Mouse (Mus musculus) midbrain, postnatal 0 days (tissue): ENCODE data around the gene Cmtr1. TPM values are rescaled to one million over a fixed set of nuclear protein-coding genes. Genes with fewer than 3 reads are reported as not detected.

Experiments used
- ATAC-seq: fragments of 200-750 bp; cut with Nextera tagmentation; 2 replicates; pipeline ENCODE4 v1.8.0; 2017; ENCODE audit warnings: moderate number of reproducible peaks, mild to moderate bottlenecking, moderate TSS enrichment, moderate library complexity; ENCODE audit not compliant: low FRiP score
- DNase-seq: peaks from one replicate; pipeline ENCODE4 v3.0.0-alpha.2; 2015; ENCODE audit warnings: low spot score
- H3K27ac ChIP-seq: fragments of 300-500 bp; sonication (generic); 2 replicates; pipeline ENCODE4 v1.5.1; 2014; ENCODE audit warnings: low read depth, mild to moderate bottlenecking, low read length, mixed read lengths
- H3K27me3 ChIP-seq: fragments of 300-500 bp; sonication (generic); 2 replicates; pipeline ENCODE4 v1.6.1; 2014; ENCODE audit warnings: low read length, control low read depth, mixed read lengths; ENCODE audit not compliant: insufficient read depth
- H3K36me3 ChIP-seq: fragments of 300-500 bp; sonication (generic); 2 replicates; pipeline ENCODE4 v1.6.1; 2014; ENCODE audit warnings: low read length, control low read depth, mixed read lengths; ENCODE audit not compliant: insufficient read depth
- H3K4me1 ChIP-seq: fragments of 300-500 bp; sonication (generic); 2 replicates; pipeline ENCODE4 v1.6.1; 2014; ENCODE audit warnings: mild to moderate bottlenecking, control low read depth, antibody characterized with exemption, low read length, mixed read lengths; ENCODE audit not compliant: insufficient read depth
- H3K4me2 ChIP-seq: fragments of 300-500 bp; sonication (generic); 2 replicates; pipeline ENCODE4 v1.6.1; 2014; ENCODE audit warnings: low read depth, mild to moderate bottlenecking, low read length, mixed read lengths; ENCODE audit not compliant: poor library complexity, severe bottlenecking
- H3K4me3 ChIP-seq: fragments of 300-500 bp; sonication (generic); 2 replicates; pipeline ENCODE4 v1.5.1; 2014; ENCODE audit warnings: low read depth, mild to moderate bottlenecking, low read length, moderate library complexity
- H3K9ac ChIP-seq: fragments of 300-500 bp; sonication (generic); replicated peaks from 2 replicates; pipeline ENCODE4 v1.6.1; 2014; ENCODE audit warnings: mild to moderate bottlenecking, low read length, moderate library complexity, mixed read lengths; ENCODE audit not compliant: poor library complexity, severe bottlenecking
- H3K9me3 ChIP-seq: fragments of 300-500 bp; sonication (generic); 2 replicates; pipeline ENCODE4 v1.6.1; 2016; ENCODE audit warnings: low read length, control low read depth
- CTCF ChIP-seq: IDR thresholded peaks from 2 replicates; pipeline ENCODE4 v1.5.1; 2016; ENCODE audit warnings: antibody characterized with exemption, mild to moderate bottlenecking
- WGBS: fragments of 180-500 bp; shearing (Covaris S2); extraction: QIAGEN DNeasy Blood & Tissue Kit; methylation state at CpG from one replicate; pipeline ENCODE4 v1.1.7; 2014; 5-methylcytosine and 5-hydroxymethylcytosine counted together
- polyA plus RNA-seq: library from polyadenylated mRNA; unstranded; fragments of >200 nt; fragmentation: Nextera tagmentation; extraction: Ambion mirVana; gene quantifications from 2 replicates; pipeline ENCODE4 v1.2.1, GENCODE M21; 2015
- total RNA-seq: library from RNA; depleted of rRNA; stranded (reverse); fragments of >200 nt; gene quantifications from 2 replicates; pipeline ENCODE4 v1.2.3, GENCODE M21; 2014; rRNA removed

The Cmtr1 gene
- total and polyA plus RNA-seq, 2 experiments from 2014 or later, result 58.5 to 105 TPM

- no peak overlapping the region for H3K27ac ChIP-seq
- H3K4me1 ChIP-seq, result peaks cover 2% of the 10 kb centered on the region; the same call in 1 of the 2 replicates
- no peak overlapping the region for H3K4me2 ChIP-seq
- no peak overlapping the region for H3K4me3 ChIP-seq
- no peaks in the 10 kb centered on the region for H3K27me3 ChIP-seq
- WGBS, result 18% methylated on average over 15 of the region's 15 CpGs
- ATAC-seq (peak; percentile 35; the same call in 1 of the 2 replicates), DNase-seq (no peak)
- H3K9me3 ChIP-seq, result no peaks in the 10 kb centered on the region
- no peaks in the 10 kb centered on the region for H3K36me3 ChIP-seq
- TF ChIP-seq CTCF, result no peak
- H3K9ac ChIP-seq, result no peak overlapping the region
Measured at GRCm38 (mm10) chr17:29736448-29737014, 76.1 kb downstream of the Cmtr1 start.

DNA sequence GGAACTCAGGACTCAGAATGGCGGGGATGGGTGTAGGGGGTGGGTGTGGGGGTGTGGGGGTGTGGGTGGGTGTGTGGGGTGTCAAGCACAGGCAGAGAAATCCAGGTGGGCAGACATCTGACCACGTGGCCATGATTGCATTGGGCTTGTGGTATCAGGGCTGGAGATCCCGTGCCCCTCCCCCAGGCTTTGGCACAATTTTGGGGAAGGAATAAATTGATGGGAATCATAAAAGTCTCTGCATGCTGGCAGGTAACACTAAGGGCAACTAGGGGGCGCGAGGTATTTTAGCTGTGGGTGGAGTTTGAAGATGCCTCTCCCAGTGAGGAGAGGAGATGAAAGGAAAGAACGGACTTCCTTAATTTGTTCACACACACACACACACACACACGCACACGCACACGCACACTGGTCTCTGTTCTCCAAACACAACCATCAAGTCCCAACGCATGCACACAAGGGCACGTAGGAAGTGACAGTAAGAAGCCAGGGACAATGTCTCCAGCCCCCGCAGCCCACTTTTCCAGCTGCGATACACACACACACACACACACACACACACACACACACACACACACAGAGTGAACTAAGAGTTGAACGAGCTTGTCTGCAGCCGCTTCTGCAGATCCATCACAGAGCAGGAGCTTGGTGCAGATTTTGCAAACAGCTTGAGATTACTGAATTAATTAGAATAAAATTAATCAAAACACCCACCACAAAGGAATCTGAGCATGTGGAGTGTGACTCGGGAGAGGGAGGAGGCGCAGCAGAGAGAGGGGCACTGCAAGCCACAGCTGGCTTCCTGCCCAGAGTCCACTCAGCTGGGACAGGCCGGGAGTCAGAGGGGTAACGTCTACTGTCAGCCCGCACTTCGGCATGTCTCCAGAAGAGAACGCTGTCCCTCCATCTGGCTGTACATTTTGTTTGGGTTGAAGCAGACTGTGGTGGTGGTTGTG is 77.7 kb downstream of the Cmtr1 start:
- DNase-seq, result peak; percentile 92
- no peak; the same call in 1 of the 2 replicates for ATAC-seq
- 30% methylated on average over 22 of the region's 22 CpGs for WGBS
- TF ChIP-seq CTCF, result peak; percentile 57
- H3K4me1 ChIP-seq, result no peaks in the 10 kb centered on the region
- H3K36me3 ChIP-seq, result no peaks in the 10 kb centered on the region
- H3K4me3 ChIP-seq, result no peak overlapping the region
- H3K9ac ChIP-seq, result 0 out of 2 replicates have a peak overlapping the region, but pooled peaks have one; percentile 19
- peak overlapping the region; percentile 9; the same call in 1 of the 2 replicates for H3K4me2 ChIP-seq
- H3K27ac ChIP-seq, result no peak overlapping the region
- H3K27me3 ChIP-seq, result no peaks in the 10 kb centered on the region
- no peaks in the 10 kb centered on the region for H3K9me3 ChIP-seq

DNA sequence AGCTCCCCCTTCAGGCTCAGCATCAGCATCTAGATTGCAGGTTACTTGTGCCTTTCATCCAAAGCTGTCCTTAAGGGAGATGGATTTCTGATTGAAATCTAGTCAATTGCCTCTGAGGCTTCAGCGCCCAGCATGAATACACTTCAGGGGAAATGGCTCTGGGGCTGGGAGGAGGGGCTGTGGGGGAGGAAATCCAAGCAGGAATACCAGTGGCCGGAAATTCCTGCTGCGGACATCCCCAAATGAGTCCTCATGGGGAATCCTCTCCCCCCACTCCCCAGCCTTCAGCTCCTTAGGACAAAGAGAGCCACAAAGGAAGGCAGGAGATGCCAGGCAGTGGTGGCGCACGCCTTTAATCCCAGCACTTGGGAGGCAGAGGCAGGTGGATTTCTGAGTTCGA is 87.1 kb downstream of the Cmtr1 start:
- no peak for TF ChIP-seq CTCF
- ATAC-seq (no peak), DNase-seq (no peak)
- 42% methylated on average over 4 of the region's 6 CpGs for WGBS
- H3K4me3 ChIP-seq, result no peak overlapping the region
- no peak overlapping the region for H3K4me2 ChIP-seq
- no peak overlapping the region for H3K27ac ChIP-seq
- H3K4me1 ChIP-seq, result no peaks in the 10 kb centered on the region
- no peak overlapping the region for H3K9ac ChIP-seq
- no peaks in the 10 kb centered on the region for H3K27me3 ChIP-seq
- no peaks in the 10 kb centered on the region for H3K9me3 ChIP-seq
- H3K36me3 ChIP-seq, result no peaks in the 10 kb centered on the region

GRCm38 (mm10) chr17:29754510-29754909 is 94.1 kb downstream of the Cmtr1 start:
- no peak for DNase-seq
- WGBS, result 53% methylated on average over 4 of the region's 4 CpGs
- H3K36me3 ChIP-seq, result no peaks in the 10 kb centered on the region

More at GRCm38 (mm10) chr17:29754510-29754909, 94.1 kb downstream of the Cmtr1 start:
- Histone ChIP-seq H3K9me3 (no peaks in the 10 kb centered on the region), H3K4me1 (no peaks in the 10 kb centered on the region), H3K27ac (no peak overlapping the region), H3K9ac (no peak overlapping the region), H3K4me2 (no peak overlapping the region), H3K27me3 (no peaks in the 10 kb centered on the region), H3K4me3 (no peak overlapping the region)
- ATAC-seq, result no peak
- 0 out of 2 replicates have a peak, but pooled peaks have one; percentile 8 for TF ChIP-seq CTCF

Other genes starting within 250 kb of the Cmtr1 start
- gene Pim1, start 169.8 kb upstream of the Cmtr1 start, total RNA-seq, result 8.3 and 10.9 TPM in 2 replicates
- 10.6 and 12.7 TPM in 2 replicates for gene Pim1, start 169.8 kb upstream of the Cmtr1 start, polyA plus RNA-seq
- not detected in 2 replicates for gene Gm17657, start 111.0 kb upstream of the Cmtr1 start, total RNA-seq
- not detected in 2 replicates for gene Gm17657, start 111.0 kb upstream of the Cmtr1 start, polyA plus RNA-seq
- gene Tbc1d22b, start 110.8 kb upstream of the Cmtr1 start, total RNA-seq, result 47.3 and 52.0 TPM in 2 replicates
- 30.7 and 31.7 TPM in 2 replicates for gene Tbc1d22b, start 110.8 kb upstream of the Cmtr1 start, polyA plus RNA-seq
- gene Tmem217, start 108.2 kb upstream of the Cmtr1 start, total RNA-seq, result not detected in 2 replicates
- gene Tmem217, start 108.2 kb upstream of the Cmtr1 start, polyA plus RNA-seq, result 0.71 and 0.84 TPM in 2 replicates
- gene Rnf8, start 45.8 kb upstream of the Cmtr1 start, total RNA-seq, result 21.9 and 47.2 TPM in 2 replicates
- 74.3 and 75.3 TPM in 2 replicates for gene Rnf8, start 45.8 kb upstream of the Cmtr1 start, polyA plus RNA-seq
- gene Gm28043, start 45.7 kb upstream of the Cmtr1 start, total RNA-seq, result 3.8 and 6.7 TPM in 2 replicates
- 1.2 and 1.7 TPM in 2 replicates for gene Gm28043, start 45.7 kb upstream of the Cmtr1 start, polyA plus RNA-seq
- 9.0 and 9.4 TPM in 2 replicates for gene Ccdc167, start 56.4 kb downstream of the Cmtr1 start, total RNA-seq
- gene Ccdc167, start 56.4 kb downstream of the Cmtr1 start, polyA plus RNA-seq, result 8.3 and 8.6 TPM in 2 replicates